Mouse (Mus musculus) liver, embryonic 18 days (tissue): ENCODE data around the gene Hpse. TPM values are rescaled to one million over a fixed set of nuclear protein-coding genes. Genes with fewer than 3 reads are reported as not detected.

Experiments used
- polyA plus RNA-seq: library from polyadenylated mRNA; depleted of rRNA; stranded (reverse); fragments of >200 nt; gene quantifications from 2 replicates; pipeline ENCODE4 v1.2.3, GENCODE M21; 2012; rRNA removed

Gene Hpse
- polyA plus RNA-seq, result 2.1 and 2.2 TPM in 2 replicates

DNA sequence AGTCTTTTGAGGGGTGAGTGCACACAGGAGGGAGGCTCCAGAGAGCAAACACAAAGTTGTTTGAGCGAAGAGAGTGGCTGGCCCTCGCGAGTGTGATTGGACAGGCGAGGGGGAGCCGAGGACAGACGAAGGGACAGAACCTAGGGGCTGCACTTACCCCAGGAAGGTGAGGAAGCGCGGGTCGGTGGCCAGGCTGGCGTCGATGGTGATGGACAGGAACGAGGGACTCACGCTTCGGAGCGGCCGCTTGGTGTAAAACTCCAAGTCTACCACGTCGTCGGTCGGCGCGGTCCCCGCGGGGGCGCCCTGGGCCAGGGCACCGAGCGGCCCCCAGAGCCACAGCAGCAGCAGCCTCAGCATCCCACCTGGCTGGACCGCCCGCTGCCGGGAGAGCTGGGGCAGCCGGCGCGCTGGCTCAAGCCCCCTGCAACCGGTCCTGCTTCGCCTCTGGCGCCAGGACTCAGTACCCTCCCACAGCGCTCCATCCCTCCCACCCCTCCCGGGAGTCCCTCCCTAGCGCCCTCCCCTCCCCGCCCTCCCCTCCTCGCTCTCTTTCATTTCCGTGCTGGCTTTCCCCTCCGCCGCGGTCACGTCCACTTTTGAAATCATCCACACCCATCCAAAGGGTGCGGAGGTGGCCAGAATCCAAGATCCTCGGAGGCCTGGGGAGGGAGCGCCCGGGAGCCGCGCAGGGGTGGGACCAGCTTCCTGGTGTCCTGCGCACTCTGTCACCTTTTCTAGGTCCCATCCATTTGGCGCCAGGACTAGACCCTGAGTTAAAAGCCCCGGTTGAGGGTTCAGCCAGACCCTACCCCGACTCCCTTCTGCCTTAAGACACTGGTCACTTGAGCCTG, at the start of gene Hpse:
TSS of gene Hpse (minus strand) at position 482 of the 854 bp plus-strand sequence.

DNA sequence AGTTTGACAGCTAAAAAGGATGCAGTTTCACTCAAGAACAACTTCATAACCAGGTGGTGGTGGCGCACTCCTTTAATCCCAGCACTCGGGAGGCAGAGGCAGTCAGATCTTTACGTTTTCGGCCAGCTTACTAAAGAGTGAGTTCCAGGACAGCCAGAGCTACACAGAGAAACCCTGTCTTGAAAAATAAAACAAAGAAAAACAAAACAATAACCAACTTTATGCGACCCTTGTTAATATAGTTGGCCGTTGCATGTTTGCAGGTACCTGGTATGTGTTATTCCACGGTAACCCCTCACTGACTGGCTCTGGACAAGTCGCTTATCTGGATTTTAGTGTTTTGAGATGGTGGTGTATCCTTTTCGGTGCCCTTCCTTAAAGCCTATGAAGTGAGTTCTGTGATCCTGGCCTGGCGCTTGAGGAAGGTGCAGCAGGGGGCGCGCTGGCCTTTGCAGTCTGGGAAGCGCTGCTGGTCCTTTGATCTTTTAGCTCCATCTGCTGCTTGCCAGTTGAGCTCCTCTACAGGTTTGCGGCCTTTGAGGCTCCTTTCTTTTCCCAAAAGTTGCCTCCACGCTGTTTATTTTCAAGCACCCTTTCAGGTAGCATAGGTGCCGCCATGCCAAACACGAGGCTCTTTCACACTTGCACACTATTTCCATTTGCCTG, 44.7 kb downstream of the Hpse start, which contains the start of gene Coq2:
TSS of gene Coq2 (minus strand) at position 430 of the 666 bp plus-strand sequence.

Other genes starting within 250 kb of the Hpse start
- 4.9 and 5.4 TPM in 2 replicates for gene Lin54, start 219.1 kb downstream of the Hpse start, polyA plus RNA-seq
- gene Cops4, start 201.4 kb downstream of the Hpse start, polyA plus RNA-seq, result 25.1 and 26.3 TPM in 2 replicates
- gene Plac8, start 147.5 kb downstream of the Hpse start, polyA plus RNA-seq, result 142 and 144 TPM in 2 replicates
- gene Coq2, start 44.6 kb downstream of the Hpse start, polyA plus RNA-seq, result 29.5 and 29.6 TPM in 2 replicates
- 6.0 and 6.5 TPM in 2 replicates for gene Helq, start 78.9 kb upstream of the Hpse start, polyA plus RNA-seq
- gene Mrps18c, start 78.9 kb upstream of the Hpse start, polyA plus RNA-seq, result 32.8 and 35.9 TPM in 2 replicates
- 8.6 and 11.1 TPM in 2 replicates for gene Abraxas1, start 101.2 kb upstream of the Hpse start, polyA plus RNA-seq
- gene Gpat3, start 126.0 kb upstream of the Hpse start, polyA plus RNA-seq, result 6.3 TPM in 2 replicates